Mouse (Mus musculus) myocyte (in vitro differentiated cells): Measurements from ENCODE around the gene Nlgn2.

Source experiments
- E2F4 ChIP-seq: IDR thresholded peaks from one replicate; pipeline ENCODE4 v1.6.1; 2011; ENCODE audit warnings: mild to moderate bottlenecking, control low read depth, moderate library complexity; ENCODE audit not compliant: insufficient read depth
- MAX ChIP-seq: IDR thresholded peaks from one replicate; pipeline ENCODE4 v1.6.1; 2011; ENCODE audit warnings: low read depth, mild to moderate bottlenecking, control low read depth
- MYOG ChIP-seq, 3 experiments: IDR thresholded peaks; one replicate each; pipeline ENCODE4 v1.6.1; 2011; ENCODE audit warnings: control low read depth in 2 of 3, low read depth in 2 of 3, mild to moderate bottlenecking in 2 of 3; ENCODE audit not compliant: insufficient read length in 2 of 3, control insufficient read depth in 1 of 3, insufficient read depth in 1 of 3
- POLR2A ChIP-seq: IDR thresholded peaks from one replicate; pipeline ENCODE4 v1.6.1; 2011; ENCODE audit warnings: low read depth, mild to moderate bottlenecking, control low read depth, moderate library complexity; ENCODE audit not compliant: insufficient read length
- POLR2AphosphoS2 ChIP-seq: IDR thresholded peaks from one replicate; pipeline ENCODE4 v1.6.1; 2011; ENCODE audit warnings: low read depth, control low read depth; ENCODE audit not compliant: insufficient read length
- SRF ChIP-seq: IDR thresholded peaks from one replicate; pipeline ENCODE4 v1.6.1; 2011; ENCODE audit warnings: low read depth; ENCODE audit not compliant: control insufficient read depth, insufficient read length
- USF1 ChIP-seq: IDR thresholded peaks from one replicate; pipeline ENCODE4 v1.6.1; 2011; ENCODE audit warnings: low read depth, mild to moderate bottlenecking, control low read depth, moderate library complexity

- no peak for TF ChIP-seq POLR2A
- TF ChIP-seq POLR2AphosphoS2: no peak
- TF ChIP-seq USF1: no peak
- no peak for TF ChIP-seq E2F4
- no peak for TF ChIP-seq MYOG (IDR thresholded peaks at IDR 0.05; ENCODE audit: control insufficient read depth in 1 of 3, insufficient read depth in 1 of 3, insufficient read length in 2 of 3, low read depth in 2 of 3)
- no peak for TF ChIP-seq SRF
- no peak for TF ChIP-seq MAX
Measured at GRCm38 (mm10) chr11:69791420-69791819, 46.2 kb downstream of the Nlgn2 start.
